Mouse (Mus musculus): ENCODE data around the gene Tpm4. TPM values are rescaled to one million over a fixed set of nuclear protein-coding genes. Genes with fewer than 3 reads are reported as not detected.

Gene Tpm4
- polyA plus RNA-seq, 1 experiment from 2014 or later, result 84.6 TPM

DNA sequence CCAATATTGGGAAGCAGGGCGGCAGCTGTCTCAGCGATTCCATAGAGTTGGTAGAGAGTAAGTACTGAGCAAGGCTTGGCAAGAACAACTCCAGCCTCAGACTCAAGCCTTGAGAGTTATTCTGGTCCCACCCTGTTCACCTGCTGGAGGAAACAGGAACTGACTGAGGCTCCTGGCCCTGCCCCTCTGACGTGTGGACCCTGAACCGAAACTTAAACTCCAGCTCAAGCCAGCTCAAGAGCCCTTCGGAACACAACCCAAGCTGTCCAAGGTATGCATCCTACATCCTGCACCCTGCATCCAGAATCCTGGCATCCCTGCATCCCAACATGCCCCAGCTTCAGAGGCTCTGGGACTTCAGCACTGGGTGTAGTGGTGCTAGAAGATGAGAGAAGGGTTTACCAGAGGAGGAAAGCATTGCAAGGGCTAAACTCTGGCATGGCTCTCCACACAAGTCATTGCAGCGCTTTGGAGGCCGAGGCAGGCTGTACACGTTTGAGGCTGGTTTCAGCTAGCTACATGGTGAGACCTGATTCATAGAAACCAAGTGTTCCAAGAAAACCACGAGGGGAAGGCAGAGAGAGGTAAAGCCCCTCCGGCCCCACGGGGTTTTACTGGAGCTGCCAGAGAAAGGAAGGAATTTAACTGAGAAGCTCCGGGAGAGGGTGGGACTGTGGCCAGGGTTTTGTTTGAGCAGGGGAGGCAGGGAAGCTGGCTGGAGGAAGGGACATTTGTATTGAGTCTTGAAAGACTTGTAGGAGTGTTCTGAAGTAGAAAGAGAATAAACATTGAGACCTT, 54.8 kb downstream of the Tpm4 start, which contains the start of gene Hsh2d:
Hsh2d (plus strand) TSS at position 222 of the 798 bp plus-strand sequence.
- Histone ChIP-seq H3K4me3 (ENCODE audit: low read depth, low read length) (no peak within 1 kb of the TSS), H3K27me3 (ENCODE audit: control insufficient read depth, insufficient read depth, low read depth, low read length) (no peaks in the 10 kb centered on the region), H3K27ac (ENCODE audit: low read length) (no peak within 1 kb of the TSS), H3K4me2 (ENCODE audit: low read depth, low read length) (no peak within 1 kb of the TSS), H3K9me3 (replicated peaks; ENCODE audit: control insufficient read depth, low read length) (no peaks in the 10 kb centered on the region), H3K36me3 (ENCODE audit: control insufficient read depth, insufficient read depth) (no peaks in the 10 kb centered on the region), H3K9ac (ENCODE audit: low read depth, low read length) (no peak within 1 kb of the TSS), H3K4me1 (ENCODE audit: control insufficient read depth, low read depth, low read length) (no peaks in the 10 kb centered on the region)
- ATAC-seq (ENCODE audit: low read depth), result no peak
- WGBS (ENCODE audit: insufficient replicate concordance), result 51% methylated on average over 12 of the region's 12 CpGs

DNA sequence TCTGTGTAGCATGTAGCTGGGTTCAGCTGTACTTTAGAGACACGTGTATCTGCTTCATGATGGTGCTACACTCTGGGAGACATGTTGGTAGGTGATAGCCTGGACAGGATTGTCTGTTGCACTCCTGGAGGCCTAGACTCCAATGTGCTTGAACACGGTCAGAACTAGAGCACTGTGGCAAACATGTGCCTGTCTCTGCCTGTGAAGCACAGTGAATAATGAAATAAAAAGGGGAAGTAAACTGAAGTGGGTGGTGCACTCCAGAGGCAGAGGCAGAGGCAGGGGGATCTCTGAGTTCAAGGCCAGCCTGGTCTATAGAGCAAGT, 55.4 kb downstream of the Tpm4 start:
- Histone ChIP-seq H3K4me3 (ENCODE audit: low read depth, low read length) (no peak overlapping the region), H3K27me3 (ENCODE audit: control insufficient read depth, insufficient read depth, low read depth, low read length) (no peaks in the 10 kb centered on the region)

DNA sequence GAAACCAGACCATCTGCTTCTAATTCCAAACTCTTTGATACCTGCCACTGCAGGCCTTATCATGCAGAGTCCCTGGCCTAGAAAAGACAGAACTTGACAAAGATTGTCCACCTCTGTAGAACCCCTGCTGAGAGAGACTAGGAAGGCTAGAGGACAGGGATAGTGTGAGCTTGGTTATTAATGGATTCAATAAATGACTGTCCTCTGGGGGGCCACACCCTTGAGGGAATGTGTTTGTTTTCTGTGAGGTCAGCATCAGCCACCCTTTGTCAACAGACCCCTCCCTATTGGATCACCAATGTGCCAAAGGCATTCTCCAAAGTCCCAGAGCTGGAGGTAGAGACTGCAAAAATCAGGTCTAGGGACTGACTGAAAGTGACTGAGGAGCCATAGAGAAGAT, 57.3 kb downstream of the Tpm4 start:
- Histone ChIP-seq H3K4me3 (ENCODE audit: low read depth, low read length) (no peak overlapping the region), H3K36me3 (ENCODE audit: control insufficient read depth, insufficient read depth) (no peaks in the 10 kb centered on the region), H3K9ac (ENCODE audit: low read depth, low read length) (no peak overlapping the region), H3K4me2 (ENCODE audit: low read depth, low read length) (no peak overlapping the region), H3K27ac (ENCODE audit: low read length) (no peak overlapping the region), H3K4me1 (ENCODE audit: control insufficient read depth, low read depth, low read length) (no peaks in the 10 kb centered on the region), H3K9me3 (replicated peaks; ENCODE audit: control insufficient read depth, low read length) (no peaks in the 10 kb centered on the region), H3K27me3 (ENCODE audit: control insufficient read depth, insufficient read depth, low read depth, low read length) (no peaks in the 10 kb centered on the region)
- ATAC-seq (ENCODE audit: low read depth), result no peak

More for the DNA sequence above, 55.4 kb downstream of the Tpm4 start:
- WGBS (ENCODE audit: insufficient replicate concordance), result 43% methylated on average over 2 of the region's 2 CpGs
- Histone ChIP-seq H3K9me3 (replicated peaks; ENCODE audit: control insufficient read depth, low read length) (no peaks in the 10 kb centered on the region), H3K4me2 (ENCODE audit: low read depth, low read length) (no peak overlapping the region), H3K9ac (ENCODE audit: low read depth, low read length) (no peak overlapping the region), H3K27ac (ENCODE audit: low read length) (no peak overlapping the region), H3K36me3 (ENCODE audit: control insufficient read depth, insufficient read depth) (no peaks in the 10 kb centered on the region), H3K4me1 (ENCODE audit: control insufficient read depth, low read depth, low read length) (no peaks in the 10 kb centered on the region)
- ATAC-seq (ENCODE audit: low read depth), result no peak

DNA sequence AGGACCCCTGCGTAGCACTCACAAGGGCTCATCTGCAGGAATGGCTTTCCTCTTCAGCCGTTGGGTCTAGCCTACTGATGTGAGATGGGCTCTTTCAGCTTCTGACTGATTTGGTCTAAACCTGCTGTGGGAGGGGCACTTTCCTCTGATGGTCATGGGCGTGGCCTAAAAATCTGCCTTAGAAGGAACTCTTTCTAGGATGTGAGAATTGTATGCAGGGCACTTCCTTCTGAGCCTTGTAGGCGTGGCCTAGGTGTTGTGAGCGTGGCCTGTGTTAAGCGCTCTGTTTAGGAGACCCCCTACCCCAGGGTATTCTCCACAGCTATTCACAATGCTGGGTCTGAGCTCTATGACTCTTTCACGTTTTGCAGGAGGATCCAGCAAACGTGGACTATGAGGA, 63.2 kb downstream of the Tpm4 start:
- no peak overlapping the region for H3K27ac ChIP-seq (ENCODE audit: low read length)
- no peaks in the 10 kb centered on the region for H3K4me1 ChIP-seq (ENCODE audit: control insufficient read depth, low read depth, low read length)
- no peaks in the 10 kb centered on the region for H3K27me3 ChIP-seq (ENCODE audit: control insufficient read depth, insufficient read depth, low read depth, low read length)
- 0 out of 2 replicates have a peak, but pooled peaks have one; percentile 27 for ATAC-seq (ENCODE audit: low read depth)
- 45% methylated on average over 8 of the region's 8 CpGs for WGBS (ENCODE audit: insufficient replicate concordance)
- H3K36me3 ChIP-seq (ENCODE audit: control insufficient read depth, insufficient read depth), result no peaks in the 10 kb centered on the region
- H3K4me3 ChIP-seq (ENCODE audit: low read depth, low read length), result no peak overlapping the region
- H3K9ac ChIP-seq (ENCODE audit: low read depth, low read length), result no peak overlapping the region
- no peaks in the 10 kb centered on the region; the same call in none of the 2 replicates for H3K9me3 ChIP-seq (replicated peaks; ENCODE audit: control insufficient read depth, low read length)
- no peak overlapping the region for H3K4me2 ChIP-seq (ENCODE audit: low read depth, low read length)

Other genes with a start within 250 kb of the Tpm4 start
- gene Zfp882, start 226.4 kb upstream of the Tpm4 start, polyA plus RNA-seq (2015; fragmentation: Nextera tagmentation; extraction: Ambion mirVana), result 0.63 and 0.77 TPM in 2 replicates
- 7.6 and 8.6 TPM in 2 replicates for gene Zfp617, start 226.3 kb upstream of the Tpm4 start, polyA plus RNA-seq (2015; fragmentation: Nextera tagmentation; extraction: Ambion mirVana)
- gene Zfp961, start 183.9 kb upstream of the Tpm4 start, polyA plus RNA-seq (2015; fragmentation: Nextera tagmentation; extraction: Ambion mirVana), result 6.1 and 6.8 TPM in 2 replicates
- 3.6 and 4.0 TPM in 2 replicates for gene Cyp4f18, start 125.3 kb upstream of the Tpm4 start, polyA plus RNA-seq (2015; fragmentation: Nextera tagmentation; extraction: Ambion mirVana)
- gene Olfr372, start 93.8 kb upstream of the Tpm4 start, polyA plus RNA-seq (2015; fragmentation: Nextera tagmentation; extraction: Ambion mirVana), result not detected in 2 replicates
- not detected in 2 replicates for gene Olfr373, start 51.8 kb upstream of the Tpm4 start, polyA plus RNA-seq (2015; fragmentation: Nextera tagmentation; extraction: Ambion mirVana)
- gene Olfr374, start 27.9 kb upstream of the Tpm4 start, polyA plus RNA-seq (2015; fragmentation: Nextera tagmentation; extraction: Ambion mirVana), result not detected in 2 replicates
- 68.0 and 71.6 TPM in 2 replicates for gene Rab8a, start 26.2 kb downstream of the Tpm4 start, polyA plus RNA-seq (2015; fragmentation: Nextera tagmentation; extraction: Ambion mirVana)
- 0.22 and 0.30 TPM in 2 replicates for gene Hsh2d, start 54.7 kb downstream of the Tpm4 start, polyA plus RNA-seq (2015; fragmentation: Nextera tagmentation; extraction: Ambion mirVana)
- gene Cib3, start 77.9 kb downstream of the Tpm4 start, polyA plus RNA-seq (2015; fragmentation: Nextera tagmentation; extraction: Ambion mirVana), result not detected in 2 replicates
- not detected in 2 replicates for gene Gm11034, start 78.7 kb downstream of the Tpm4 start, polyA plus RNA-seq (2015; fragmentation: Nextera tagmentation; extraction: Ambion mirVana)
- 32.5 and 32.9 TPM in 2 replicates for gene Fam32a, start 84.8 kb downstream of the Tpm4 start, polyA plus RNA-seq (2015; fragmentation: Nextera tagmentation; extraction: Ambion mirVana)
- 53.6 and 54.3 TPM in 2 replicates for gene Ap1m1, start 105.0 kb downstream of the Tpm4 start, polyA plus RNA-seq (2015; fragmentation: Nextera tagmentation; extraction: Ambion mirVana)
- gene Gm10282, start 170.3 kb downstream of the Tpm4 start, polyA plus RNA-seq (2015; fragmentation: Nextera tagmentation; extraction: Ambion mirVana), result 5.8 and 6.0 TPM in 2 replicates
- 1.8 and 2.0 TPM in 2 replicates for gene Klf2, start 184.1 kb downstream of the Tpm4 start, polyA plus RNA-seq (2015; fragmentation: Nextera tagmentation; extraction: Ambion mirVana)